Mouse (Mus musculus) kidney, embryonic 16.5 days (tissue): Measurements from ENCODE around the gene Espn. TPM values are rescaled to one million over a fixed set of nuclear protein-coding genes. Genes with fewer than 3 reads are reported as not detected.
A peak's percentile ranks its signal among the peaks of the same experiment; 100 is the strongest.

Experiments used
- ATAC-seq: fragments of 200-750 bp; cut with Nextera tagmentation; 2 replicates; pipeline ENCODE4 v1.8.0; 2017; ENCODE audit warnings: moderate TSS enrichment; ENCODE audit not compliant: low FRiP score, low TSS enrichment
- H3K27ac ChIP-seq: fragments of 300-500 bp; sonication (generic); 2 replicates; pipeline ENCODE4 v1.5.1; 2014; ENCODE audit warnings: low read length
- H3K27me3 ChIP-seq: fragments of 300-500 bp; sonication (generic); 2 replicates; pipeline ENCODE4 v1.6.1; 2014; ENCODE audit warnings: low read length, control low read depth, mixed read lengths; ENCODE audit not compliant: insufficient read depth
- H3K36me3 ChIP-seq: fragments of 300-500 bp; sonication (generic); 2 replicates; pipeline ENCODE4 v1.6.1; 2014; ENCODE audit warnings: low read length, control low read depth, mixed read lengths; ENCODE audit not compliant: insufficient read depth
- H3K4me1 ChIP-seq: fragments of 300-500 bp; sonication (generic); 2 replicates; pipeline ENCODE4 v1.6.1; 2014; ENCODE audit warnings: low read length, control low read depth, mixed read lengths; ENCODE audit not compliant: insufficient read depth
- H3K4me2 ChIP-seq: fragments of 300-500 bp; sonication (generic); replicated peaks from 2 replicates; pipeline ENCODE4 v1.6.1; 2014; ENCODE audit warnings: low read depth, low read length
- H3K4me3 ChIP-seq: fragments of 300-500 bp; sonication (generic); 2 replicates; pipeline ENCODE4 v1.5.1; 2014; ENCODE audit warnings: mild to moderate bottlenecking, low read length
- H3K9ac ChIP-seq: fragments of 300-500 bp; sonication (generic); replicated peaks from 2 replicates; pipeline ENCODE4 v1.6.1; 2014; ENCODE audit warnings: low read length
- H3K9me3 ChIP-seq: fragments of 300-500 bp; sonication (generic); 2 replicates; pipeline ENCODE4 v1.6.1; 2016; ENCODE audit warnings: low read length, control low read depth
- WGBS: fragments of 180-500 bp; shearing (Covaris S2); extraction: QIAGEN DNeasy Blood & Tissue Kit; methylation state at CpG from one replicate; pipeline ENCODE4 v1.1.7; 2014; 5-methylcytosine and 5-hydroxymethylcytosine counted together
- polyA plus RNA-seq: library from polyadenylated mRNA; unstranded; fragments of >200 nt; fragmentation: Nextera tagmentation; extraction: Ambion mirVana; gene quantifications from 2 replicates; pipeline ENCODE4 v1.2.1, GENCODE M21; 2015

The Espn gene
- 22.2 and 30.6 TPM in 2 replicates for polyA plus RNA-seq

- Histone ChIP-seq H3K36me3 (no peaks in the 10 kb centered on the region), H3K9me3 (no peaks in the 10 kb centered on the region), H3K27me3 (peaks cover 34% of the 10 kb centered on the region), H3K27ac (no peak within 1 kb of the TSS), H3K9ac (peak within 1 kb of the TSS; percentile 67), H3K4me2 (peak within 1 kb of the TSS; percentile 81), H3K4me3 (peak within 1 kb of the TSS; percentile 56), H3K4me1 (peaks cover 13% of the 10 kb centered on the region)
- under 1% methylated on average over 57 of the region's 57 CpGs for WGBS
- peak; percentile 88 for ATAC-seq
Observed at GRCm38 (mm10) chr4:152151966-152152544, at the start of gene Espn. TSS of gene Espn (minus strand) at chr4:152152371.

GRCm38 (mm10) chr4:152201492-152201891 is 49.3 kb upstream of the Espn start:
- ATAC-seq: peak; percentile 37; the same call in 1 of the 2 replicates
- H3K4me2 ChIP-seq: no peak overlapping the region
- H3K27me3 ChIP-seq: no peaks in the 10 kb centered on the region
- no peaks in the 10 kb centered on the region for H3K36me3 ChIP-seq
- peaks cover 26% of the 10 kb centered on the region for H3K4me1 ChIP-seq
- WGBS: 46% methylated on average over 6 of the region's 6 CpGs
- peak overlapping the region; percentile 64 for H3K27ac ChIP-seq
- H3K9me3 ChIP-seq: no peaks in the 10 kb centered on the region
- no peak overlapping the region for H3K9ac ChIP-seq
- no peak overlapping the region for H3K4me3 ChIP-seq

- Histone ChIP-seq H3K4me3 (no peak overlapping the region), H3K9me3 (no peaks in the 10 kb centered on the region), H3K27me3 (no peaks in the 10 kb centered on the region), H3K36me3 (no peaks in the 10 kb centered on the region), H3K4me1 (peaks cover 26% of the 10 kb centered on the region), H3K4me2 (no peak overlapping the region), H3K27ac (no peak overlapping the region), H3K9ac (no peak overlapping the region)
- no peak for ATAC-seq
- 65% methylated on average over 1 of the region's 1 CpGs for WGBS
Observed at GRCm38 (mm10) chr4:152199617-152200016, 47.4 kb upstream of the Espn start.

GRCm38 (mm10) chr4:152197545-152197944 is 45.4 kb upstream of the Espn start:
- no peak overlapping the region for H3K4me3 ChIP-seq
- WGBS: 83% methylated on average over 5 of the region's 5 CpGs
- no peaks in the 10 kb centered on the region for H3K36me3 ChIP-seq
- no peak overlapping the region for H3K9ac ChIP-seq
- peaks cover 20% of the 10 kb centered on the region for H3K4me1 ChIP-seq
- H3K9me3 ChIP-seq: no peaks in the 10 kb centered on the region
- ATAC-seq: no peak
- H3K4me2 ChIP-seq: no peak overlapping the region
- H3K27me3 ChIP-seq: no peaks in the 10 kb centered on the region
- no peak overlapping the region for H3K27ac ChIP-seq

DNA sequence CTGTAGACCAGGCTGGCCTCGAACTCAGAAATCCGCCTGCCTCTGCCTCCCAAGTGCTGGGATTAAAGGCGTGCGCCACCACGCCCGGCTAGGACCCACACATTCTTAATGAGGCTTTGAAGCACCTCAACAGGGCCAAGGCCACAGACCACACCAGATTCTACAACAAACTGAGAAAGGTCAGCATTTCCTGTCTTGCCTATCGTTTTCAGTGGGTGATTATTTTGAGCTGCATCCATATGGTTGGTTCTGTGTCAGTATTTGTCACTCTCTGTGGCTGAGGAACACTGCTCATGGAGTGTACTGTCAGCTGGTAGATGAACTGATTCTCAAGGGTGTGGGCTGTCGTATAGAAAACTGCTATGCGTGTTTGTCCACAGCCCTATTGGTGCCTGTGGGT is 44.1 kb upstream of the Espn start:
- H3K27me3 ChIP-seq: no peaks in the 10 kb centered on the region
- H3K4me2 ChIP-seq: no peak overlapping the region
- no peaks in the 10 kb centered on the region for H3K36me3 ChIP-seq
- H3K4me1 ChIP-seq: peaks cover 8% of the 10 kb centered on the region
- no peak overlapping the region for H3K9ac ChIP-seq
- H3K9me3 ChIP-seq: no peaks in the 10 kb centered on the region
- ATAC-seq: no peak
- H3K27ac ChIP-seq: no peak overlapping the region
- WGBS: 91% methylated on average over 8 of the region's 9 CpGs
- no peak overlapping the region for H3K4me3 ChIP-seq

DNA sequence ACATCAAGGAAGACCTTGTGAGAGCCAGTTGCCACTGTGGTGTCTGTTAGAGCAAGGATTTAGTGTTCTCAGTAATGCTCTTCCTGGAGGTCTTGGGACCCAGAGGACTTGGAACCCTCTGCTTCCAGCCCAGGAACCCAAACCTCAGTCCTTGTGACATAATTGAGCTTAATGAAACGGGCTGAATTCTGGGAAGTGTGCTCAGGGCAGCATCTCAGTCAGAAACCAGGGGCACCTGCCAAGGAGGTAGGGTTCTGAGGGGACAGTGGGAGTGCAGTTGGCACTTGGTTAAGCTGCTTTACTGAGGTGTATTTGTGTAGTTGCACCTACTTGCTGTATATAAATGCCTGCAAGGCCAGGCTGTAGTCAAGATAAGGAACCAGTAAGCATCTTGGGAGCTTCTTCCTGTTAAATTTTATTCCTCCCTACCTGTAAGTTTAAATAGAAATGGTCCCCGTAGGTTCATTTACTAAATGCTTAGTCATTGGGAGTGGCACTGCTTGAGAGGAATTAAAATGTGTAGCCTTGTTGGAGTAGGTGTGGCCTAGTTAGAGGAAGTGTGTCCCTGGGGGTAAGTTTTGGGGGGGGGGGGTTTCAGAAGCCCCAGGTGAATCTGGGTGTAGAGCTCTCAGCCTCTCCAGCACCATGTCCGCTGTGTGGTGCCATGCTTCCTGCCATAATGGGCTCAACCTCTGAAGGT is 42.5 kb upstream of the Espn start:
- Histone ChIP-seq H3K9me3 (no peaks in the 10 kb centered on the region), H3K4me2 (no peak overlapping the region), H3K27me3 (no peaks in the 10 kb centered on the region), H3K4me3 (no peak overlapping the region), H3K27ac (no peak overlapping the region), H3K36me3 (no peaks in the 10 kb centered on the region), H3K9ac (no peak overlapping the region), H3K4me1 (peaks cover 9% of the 10 kb centered on the region)
- no peak for ATAC-seq
- WGBS: 79% methylated on average over 3 of the region's 3 CpGs

DNA sequence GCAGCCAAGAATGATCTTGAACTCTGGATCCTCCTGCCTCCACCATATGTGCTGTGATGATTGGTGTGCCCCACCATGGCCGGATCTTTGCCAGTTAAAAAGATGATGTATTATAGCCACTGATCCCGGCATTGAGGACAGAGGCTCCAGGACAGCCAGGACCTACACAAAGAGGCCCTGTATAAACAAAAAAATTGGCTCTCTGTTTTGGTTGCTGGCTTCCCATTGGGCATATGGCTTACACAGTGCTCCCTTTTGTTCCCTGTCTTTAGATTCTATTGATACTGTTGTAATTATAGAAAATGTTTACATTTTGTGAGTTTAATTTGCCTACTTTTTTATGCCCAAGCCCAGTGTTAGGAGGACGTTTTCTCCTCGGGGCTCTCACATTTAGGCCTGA is 40.4 kb upstream of the Espn start:
- ATAC-seq: no peak
- Histone ChIP-seq H3K36me3 (no peaks in the 10 kb centered on the region), H3K4me1 (peaks cover 9% of the 10 kb centered on the region), H3K27ac (no peak overlapping the region), H3K9me3 (no peaks in the 10 kb centered on the region), H3K4me3 (no peak overlapping the region), H3K9ac (no peak overlapping the region), H3K27me3 (no peaks in the 10 kb centered on the region), H3K4me2 (no peak overlapping the region)
- WGBS: 58% methylated on average over 4 of the region's 4 CpGs

GRCm38 (mm10) chr4:152190701-152191100 is 38.5 kb upstream of the Espn start:
- Histone ChIP-seq H3K9ac (no peak overlapping the region), H3K4me1 (peaks cover 18% of the 10 kb centered on the region), H3K36me3 (no peaks in the 10 kb centered on the region), H3K4me3 (no peak overlapping the region), H3K27ac (no peak overlapping the region), H3K27me3 (no peaks in the 10 kb centered on the region), H3K9me3 (no peaks in the 10 kb centered on the region), H3K4me2 (no peak overlapping the region)
- no peak for ATAC-seq
- WGBS: 68% methylated on average over 5 of the region's 5 CpGs

DNA sequence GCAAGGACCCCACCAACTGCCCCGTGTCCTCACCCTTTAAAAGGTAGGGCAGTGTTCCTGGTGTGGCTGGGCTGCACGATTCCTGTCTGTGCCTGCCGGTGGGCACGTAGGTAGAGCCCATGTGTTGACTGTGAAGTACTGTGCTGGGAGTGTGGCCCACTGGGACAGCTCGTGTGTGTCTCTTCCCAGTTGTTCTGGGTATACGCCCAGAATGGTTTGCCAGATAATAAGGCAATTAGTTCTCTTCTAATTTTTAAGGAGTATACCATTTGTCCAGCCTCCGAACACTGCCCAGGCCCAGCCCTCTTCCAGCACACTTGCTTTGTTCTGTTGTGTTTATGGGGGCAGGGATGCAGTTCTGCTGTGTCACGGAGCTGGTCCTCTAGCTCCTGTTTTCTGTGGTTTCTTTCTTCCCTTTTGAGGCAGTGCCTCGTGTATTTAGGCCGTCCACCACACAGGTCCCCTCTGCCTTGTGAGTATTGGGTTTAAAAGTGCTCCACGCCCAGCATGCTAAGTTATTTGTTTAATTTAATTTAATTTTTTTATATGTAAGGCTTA is 38.0 kb upstream of the Espn start:
- no peak overlapping the region for H3K4me3 ChIP-seq
- peaks cover 23% of the 10 kb centered on the region for H3K4me1 ChIP-seq
- no peaks in the 10 kb centered on the region for H3K27me3 ChIP-seq
- H3K27ac ChIP-seq: peak overlapping the region; percentile 17; the same call in 1 of the 2 replicates
- H3K36me3 ChIP-seq: no peaks in the 10 kb centered on the region
- H3K4me2 ChIP-seq: no peak overlapping the region
- H3K9ac ChIP-seq: no peak overlapping the region; the same call in 1 of the 2 replicates
- WGBS: 58% methylated on average over 11 of the region's 11 CpGs
- no peak for ATAC-seq
- H3K9me3 ChIP-seq: no peaks in the 10 kb centered on the region

DNA sequence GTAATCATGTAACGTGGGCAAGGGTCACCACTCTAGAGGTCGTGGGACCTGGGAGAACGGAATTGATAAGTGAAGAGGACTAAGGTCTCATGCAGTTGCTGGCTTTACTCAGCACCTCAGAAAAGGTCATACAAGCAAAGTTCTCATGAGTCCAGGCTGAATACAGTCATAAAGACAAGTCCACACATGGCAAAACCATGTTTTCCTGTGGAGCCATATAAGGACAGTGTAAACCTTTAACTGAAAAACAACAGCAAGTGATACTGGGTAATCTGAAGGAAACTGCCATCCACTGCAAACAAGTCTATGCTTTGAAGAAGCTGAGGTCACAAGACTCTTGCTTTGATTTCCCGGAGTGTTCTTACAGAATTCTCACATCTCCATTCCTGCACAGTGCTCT is 37.5 kb upstream of the Espn start:
- no peaks in the 10 kb centered on the region for H3K36me3 ChIP-seq
- no peaks in the 10 kb centered on the region for H3K9me3 ChIP-seq
- WGBS: 83% methylated on average over 4 of the region's 4 CpGs

More for the DNA sequence above, 37.5 kb upstream of the Espn start:
- no peaks in the 10 kb centered on the region for H3K27me3 ChIP-seq
- no peak overlapping the region for H3K4me3 ChIP-seq
- no peak for ATAC-seq
- peak overlapping the region; percentile 17; the same call in 1 of the 2 replicates for H3K27ac ChIP-seq
- H3K9ac ChIP-seq: no peak overlapping the region; the same call in 1 of the 2 replicates
- no peak overlapping the region for H3K4me2 ChIP-seq
- H3K4me1 ChIP-seq: peaks cover 27% of the 10 kb centered on the region
